Mouse (Mus musculus) liver, embryonic 14.5 days (tissue): ENCODE results near the gene Sos1.

ENCODE experiments used
- CTCF ChIP-seq: IDR thresholded peaks from 2 replicates; pipeline ENCODE4 v1.5.1; 2016; ENCODE audit warnings: antibody characterized with exemption, low read depth, control low read depth
- EP300 ChIP-seq: IDR thresholded peaks from 2 replicates; pipeline ENCODE4 v1.6.1; 2016; ENCODE audit warnings: antibody characterized with exemption, low read depth

GRCm38 (mm10) chr17:80450426-80451030 is 29.7 kb downstream of the Sos1 start:
- TF ChIP-seq CTCF (no peak), EP300 (no peak)
